Mouse (Mus musculus): Measurements from ENCODE around the gene Rarb.

DNA sequence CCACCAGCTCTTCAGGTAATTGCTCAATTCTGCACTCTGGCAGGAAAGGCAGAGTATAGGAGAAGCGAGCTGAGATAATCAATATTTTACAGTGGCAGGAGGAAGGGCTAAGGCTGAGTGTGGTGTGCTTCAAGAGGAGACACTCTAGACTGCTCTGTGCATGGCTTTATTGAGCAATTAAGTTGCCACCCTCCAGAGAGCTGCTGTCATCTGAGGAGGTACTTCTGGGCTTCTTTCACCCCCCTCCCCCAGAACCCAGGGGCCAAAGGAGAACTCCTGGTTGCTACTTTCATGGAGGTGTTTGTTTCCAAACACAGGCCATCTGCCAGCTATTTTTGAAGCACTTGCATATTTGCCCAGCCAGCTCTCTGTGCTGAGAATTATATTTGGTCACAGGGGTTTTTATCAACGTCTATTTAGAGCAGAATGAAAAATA is 321.7 kb downstream of the Rarb start:
- no peak for TF ChIP-seq CTCF (conservative IDR thresholded peaks at IDR 0.05; ENCODE audit: low read length)
- no peak for TF ChIP-seq NANOG (IDR thresholded peaks at IDR 0.05; ENCODE audit: borderline replicate concordance, low read length)
- no peak for TF ChIP-seq POU5F1 (IDR thresholded peaks at IDR 0.05; ENCODE audit: borderline replicate concordance, low read length)
